Mouse (Mus musculus): ENCODE data around the gene Mapk11.

Mapk11 gene

DNA sequence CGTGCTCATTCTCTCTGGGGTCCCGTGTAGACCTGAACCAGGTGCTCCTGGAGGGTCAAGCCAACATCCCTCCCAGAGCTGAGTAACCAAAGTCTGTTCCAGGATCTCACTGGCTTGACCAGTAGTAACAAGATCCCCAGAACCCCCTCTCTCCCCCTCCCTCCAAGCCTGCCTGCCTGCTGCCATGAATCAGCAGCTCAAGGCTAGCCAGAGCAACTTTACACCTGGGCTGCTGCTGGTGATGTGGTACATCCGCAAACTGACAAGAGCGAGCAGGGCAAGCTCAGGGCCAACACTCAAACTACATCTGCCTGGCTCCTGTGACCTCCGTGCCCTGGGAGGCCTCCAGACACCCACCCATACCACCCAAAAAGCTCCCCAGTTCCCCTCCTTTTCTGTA is 8.0 kb downstream of the Mapk11 start:
- no peak for DNase-seq (ENCODE audit: inconsistent ontology term)

DNA sequence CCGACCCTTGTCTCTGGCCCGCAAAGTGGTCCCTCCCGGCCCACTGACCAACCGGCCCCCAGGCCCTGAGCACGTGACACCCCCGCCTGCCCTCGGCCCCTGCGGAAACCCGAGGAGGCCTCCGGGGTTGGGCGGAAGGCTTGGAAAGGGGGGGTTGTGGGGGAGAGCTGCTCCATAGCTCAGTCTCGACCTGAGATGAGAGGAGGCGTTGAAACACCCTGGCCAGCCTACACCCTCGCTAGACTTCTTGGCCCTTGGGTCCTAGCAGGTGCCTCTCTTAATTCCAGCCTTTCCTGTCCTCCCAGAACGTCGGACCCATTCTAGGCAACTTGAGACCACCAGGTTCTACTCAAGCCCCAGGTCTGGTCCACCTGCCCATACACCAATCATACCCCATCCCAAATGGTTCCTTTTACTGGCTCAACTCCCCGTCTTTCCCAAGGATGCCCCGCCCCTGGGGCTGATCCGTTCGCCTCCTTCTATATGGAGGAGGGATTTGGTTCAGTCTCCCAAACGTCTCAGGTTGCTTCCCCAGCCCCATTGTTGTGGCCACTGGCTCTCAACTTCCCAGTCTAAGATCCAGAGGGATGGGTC is 8.7 kb downstream of the Mapk11 start, which contains the start of gene Mapk12:
Gene Mapk12, minus strand, starts transcription at position 45 of the 594 bp plus-strand sequence.
- DNase-seq (ENCODE audit: inconsistent ontology term): peak; percentile 47

DNA sequence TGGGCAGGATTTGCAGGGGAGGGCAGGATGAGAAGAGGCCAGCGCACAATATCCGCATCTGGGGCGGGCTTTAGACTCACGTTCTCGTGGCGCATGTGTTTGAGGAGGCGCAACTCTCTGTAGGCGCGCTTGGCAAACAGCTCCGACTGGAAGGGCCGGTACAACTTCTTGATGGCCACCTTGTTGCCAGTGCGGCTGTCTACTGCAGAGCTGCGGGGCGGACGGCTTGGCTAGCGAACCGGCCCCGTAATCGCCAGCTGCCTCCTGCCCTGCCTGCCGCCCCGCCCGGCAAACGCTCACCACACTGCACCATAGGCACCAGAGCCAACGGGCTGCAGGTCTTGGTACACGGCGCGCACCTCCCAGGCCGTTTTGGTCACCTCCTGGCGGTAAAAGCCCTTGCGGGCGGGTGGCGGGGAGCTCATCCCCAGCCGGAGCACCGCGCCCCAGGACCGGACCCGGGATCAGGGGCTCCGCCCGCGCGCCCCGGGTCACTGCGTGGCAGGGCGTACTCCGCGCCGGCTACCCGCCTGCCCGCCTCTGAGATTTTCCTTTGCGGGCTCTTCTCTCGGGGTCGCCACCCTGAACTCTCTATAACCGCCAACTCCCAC is 9.3 kb downstream of the Mapk11 start:
- peak; percentile 39 for DNase-seq (ENCODE audit: inconsistent ontology term)

DNA sequence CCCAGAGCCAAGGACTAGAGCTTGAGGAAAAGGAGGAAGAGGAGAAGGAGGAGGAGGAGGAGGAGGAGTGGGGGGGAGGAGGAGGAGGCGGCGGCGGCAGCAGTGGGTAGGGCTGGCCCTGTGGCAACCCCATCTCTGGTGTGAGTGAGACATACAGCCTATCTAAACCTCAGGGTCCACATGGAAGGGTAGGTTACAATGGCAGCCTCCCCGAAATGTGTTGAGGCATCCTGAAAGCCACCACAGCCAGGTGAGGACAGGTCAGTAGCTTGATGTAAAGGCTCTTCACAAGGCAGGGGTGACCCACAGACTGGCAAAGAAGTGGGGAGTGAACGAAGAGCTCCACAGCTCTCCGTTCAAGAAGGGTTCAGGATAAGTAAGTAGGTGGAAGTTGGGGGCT is 10.9 kb downstream of the Mapk11 start:
- DNase-seq (ENCODE audit: inconsistent ontology term): no peak

DNA sequence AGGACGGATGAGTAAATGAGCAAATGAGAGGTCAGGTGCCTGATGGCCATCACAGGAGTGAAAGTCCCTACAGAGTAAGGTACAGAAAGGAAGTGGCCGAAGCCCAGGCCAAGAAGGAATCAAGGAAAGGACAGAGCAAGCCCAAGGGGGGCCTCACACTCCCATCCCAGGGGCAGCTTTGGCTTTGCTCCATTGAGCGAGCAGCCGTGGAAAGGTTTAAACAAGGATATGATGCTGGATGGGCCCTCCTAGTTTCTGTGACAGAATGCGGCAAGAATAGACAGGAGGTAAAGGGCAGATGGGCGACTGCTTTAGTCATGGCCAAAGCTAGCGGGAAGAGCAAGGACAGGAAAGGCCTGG is 11.4 kb downstream of the Mapk11 start:
- no peak for DNase-seq (ENCODE audit: inconsistent ontology term)

DNA sequence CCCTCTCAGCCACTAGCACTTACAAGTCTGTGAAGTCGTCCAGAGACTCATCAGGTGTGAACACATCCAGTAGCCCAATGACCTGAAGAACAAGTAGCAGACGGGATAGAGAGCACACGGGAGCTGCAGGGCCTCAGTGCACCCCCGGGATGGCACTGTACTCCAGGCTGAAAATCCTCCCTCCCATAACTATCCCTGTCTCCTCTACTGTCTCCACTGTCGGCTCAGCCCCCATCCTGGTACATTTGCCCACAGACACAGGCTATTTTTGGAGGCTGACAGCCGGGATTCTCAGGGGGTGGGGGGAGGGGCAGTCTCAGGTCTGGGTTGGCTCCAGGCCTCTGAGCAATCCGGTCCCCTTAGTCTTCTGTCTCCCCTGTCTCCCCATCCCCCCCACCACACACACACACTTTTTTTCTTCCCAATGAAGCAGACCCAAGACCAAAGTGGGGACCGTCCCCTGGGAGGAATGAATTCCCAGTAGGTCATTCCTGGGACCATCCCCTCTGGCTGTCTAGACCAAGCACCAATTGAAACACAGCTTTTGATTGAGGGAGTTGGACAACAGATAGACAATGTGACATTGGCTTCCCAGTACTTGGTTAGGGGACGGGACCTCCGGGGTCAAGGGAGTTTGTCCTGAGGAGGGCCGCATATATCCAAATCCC is 11.9 kb downstream of the Mapk11 start:
- DNase-seq (ENCODE audit: inconsistent ontology term): no peak

DNA sequence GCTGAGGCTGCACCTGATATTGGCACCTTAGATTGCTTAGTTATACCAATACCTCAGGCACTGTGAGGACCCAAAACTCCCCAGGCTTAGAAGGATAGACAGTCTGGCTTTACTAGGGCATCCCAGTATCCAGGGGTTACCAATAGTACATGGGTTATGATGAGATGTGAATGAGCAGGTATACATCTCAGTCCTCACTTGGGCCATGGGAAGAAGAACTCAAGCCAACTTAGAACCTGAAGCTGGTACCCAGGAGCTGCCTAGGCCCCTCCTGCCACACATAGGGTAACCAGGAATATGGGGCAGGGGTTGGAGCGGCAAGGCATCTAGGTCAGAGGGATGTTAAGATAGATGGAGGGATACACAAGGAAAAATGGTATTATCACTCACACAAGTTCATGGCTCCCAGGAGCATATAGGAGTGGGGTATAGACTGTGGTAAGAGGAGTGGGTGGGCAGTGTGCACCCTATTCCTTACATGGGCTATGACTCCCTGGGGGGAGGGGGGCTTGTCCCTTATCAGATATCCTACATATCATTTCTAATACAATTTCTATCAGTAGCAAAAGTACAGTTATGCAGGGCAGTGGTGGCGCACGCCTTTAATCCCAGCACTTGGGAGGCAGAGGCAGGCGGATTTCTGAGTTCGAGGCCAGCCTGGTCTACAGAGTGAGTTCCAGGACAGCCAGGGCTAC is 12.8 kb downstream of the Mapk11 start:
- DNase-seq (ENCODE audit: inconsistent ontology term): no peak

DNA sequence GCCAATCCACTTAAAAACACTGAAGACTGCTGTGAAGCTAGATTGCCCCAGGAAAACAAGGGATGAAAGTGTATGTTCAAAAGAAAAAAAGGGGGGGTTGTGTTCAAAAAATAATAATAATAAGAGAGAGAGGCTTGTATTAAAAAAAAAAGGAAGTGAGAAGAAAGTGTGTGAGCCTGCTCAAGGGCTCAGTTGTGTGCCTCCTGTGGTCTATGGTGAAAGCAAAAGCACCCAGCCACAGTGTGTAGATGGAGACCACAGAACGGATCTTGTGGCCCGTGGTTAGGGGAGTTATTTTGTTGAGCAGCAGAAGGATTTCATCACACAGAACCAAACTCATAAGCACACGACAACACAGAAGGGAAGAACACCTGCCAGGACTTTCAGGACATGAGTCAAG is 18.1 kb downstream of the Mapk11 start:
- no peak for DNase-seq (ENCODE audit: inconsistent ontology term)

DNA sequence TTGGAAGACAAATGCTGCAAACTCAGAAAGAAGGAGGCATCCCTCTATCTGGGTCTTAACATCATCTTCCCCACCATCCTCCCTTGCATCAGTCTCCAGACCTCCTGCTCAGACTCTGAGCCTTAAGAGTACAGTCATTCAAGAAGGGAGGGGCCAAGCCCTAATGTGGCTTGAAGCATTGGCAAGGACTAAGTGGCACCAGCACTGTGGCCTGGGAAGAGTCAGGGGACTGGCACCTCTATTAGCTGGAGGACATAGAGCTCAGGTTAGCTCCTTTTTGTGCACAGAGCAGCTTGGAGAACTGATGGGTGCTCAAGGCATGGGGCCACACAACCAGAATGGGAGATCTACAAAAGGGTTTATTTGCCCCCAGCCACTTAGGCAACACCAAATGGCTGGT is 19.2 kb downstream of the Mapk11 start:
- no peak for DNase-seq (ENCODE audit: inconsistent ontology term)

DNA sequence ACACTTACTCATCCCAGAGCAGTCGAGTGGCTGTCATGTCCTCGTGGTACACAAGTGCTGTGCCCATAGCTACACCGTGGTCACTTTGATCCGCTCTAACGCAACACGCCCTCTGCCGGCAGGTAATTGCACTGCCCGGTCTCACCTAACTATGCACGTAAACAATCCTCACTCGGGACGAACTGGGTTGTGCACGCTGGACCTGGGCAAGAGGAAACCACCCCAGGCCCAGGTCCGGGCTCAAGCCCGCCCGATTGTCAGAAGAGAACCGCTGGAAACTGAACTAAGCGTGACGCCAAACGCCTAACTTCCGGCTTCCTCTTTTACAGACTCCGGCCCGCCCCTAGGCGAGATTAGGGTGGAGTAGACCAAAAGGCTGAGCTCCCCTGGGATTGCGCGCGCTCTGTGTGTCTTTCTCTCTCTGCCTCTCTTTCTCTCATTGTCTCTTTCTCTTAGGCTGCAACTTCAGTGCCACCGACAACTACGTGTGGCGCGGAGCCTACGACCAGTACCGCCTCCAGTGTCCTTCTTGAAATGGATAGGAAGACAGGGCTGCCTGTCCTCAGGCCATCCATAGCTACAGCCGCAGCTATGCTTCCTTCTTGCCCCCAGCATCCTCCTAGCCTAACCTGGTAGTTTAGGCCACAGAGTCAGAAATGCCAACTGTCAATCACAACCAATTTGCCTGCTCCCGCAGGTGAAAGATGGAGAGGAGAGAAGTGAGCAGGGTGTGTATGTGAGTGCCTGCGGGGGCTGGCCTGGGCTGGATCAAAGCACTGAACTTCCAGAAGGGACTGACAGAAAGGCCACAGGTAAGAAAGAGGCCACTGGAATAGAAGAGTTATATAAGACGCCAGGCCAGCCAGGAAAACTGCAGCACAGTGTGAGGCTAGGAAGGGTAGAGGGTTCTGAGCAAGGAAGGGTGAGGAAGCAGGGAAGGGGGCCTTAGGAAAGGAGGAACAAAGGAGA is 20.8 kb downstream of the Mapk11 start, which contains the start of gene Hdac10:
Gene Hdac10, minus strand, starts transcription at position 319 of the 969 bp plus-strand sequence.
- peak; percentile 79 for DNase-seq (ENCODE audit: inconsistent ontology term)

DNA sequence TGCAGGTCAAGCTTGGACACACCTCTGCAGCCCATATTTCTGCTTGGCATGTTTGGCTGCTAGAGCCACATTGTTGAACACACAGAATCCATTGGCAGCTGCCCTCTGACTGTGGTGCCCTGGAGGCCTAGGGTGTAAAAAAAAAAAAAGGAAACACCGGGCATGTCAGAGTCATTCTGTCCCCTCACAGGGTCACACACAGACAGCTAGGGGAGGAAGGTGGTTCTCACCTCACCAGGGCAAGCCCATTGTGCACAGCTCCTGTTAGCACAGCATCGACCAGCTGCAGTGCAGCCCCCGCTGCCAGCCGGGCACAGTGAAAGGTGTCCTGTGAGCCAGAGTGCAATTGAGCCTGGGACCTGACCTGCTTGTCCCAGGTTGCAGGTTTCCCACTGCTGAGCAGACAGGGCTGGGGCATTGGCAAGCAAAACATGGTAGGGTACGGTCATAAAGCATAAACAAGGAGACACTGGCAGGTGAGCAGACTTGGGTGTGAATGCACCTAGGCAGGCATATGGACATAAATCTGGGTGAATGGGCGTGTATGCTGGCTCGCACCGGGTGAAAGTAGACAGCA is 22.0 kb downstream of the Mapk11 start:
- DNase-seq (ENCODE audit: inconsistent ontology term): no peak

DNA sequence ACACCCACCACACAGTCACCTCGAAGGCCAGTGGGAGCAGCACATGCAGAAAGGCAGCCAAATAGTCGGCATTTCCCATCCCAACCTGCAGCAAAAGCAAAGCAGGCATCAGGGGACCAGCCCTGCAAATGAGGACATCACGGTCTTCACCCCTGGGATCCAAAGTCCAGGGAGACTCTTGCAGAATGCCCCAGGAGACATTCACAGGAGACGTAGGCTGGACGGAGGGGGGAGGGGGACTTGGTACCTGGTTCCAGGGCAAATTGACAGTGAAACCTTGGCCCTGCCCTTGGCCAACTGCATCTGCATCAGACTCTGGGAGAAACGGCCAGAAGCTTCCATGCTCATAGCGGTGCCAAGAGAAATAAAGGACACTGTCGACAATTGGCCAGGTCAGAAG is 22.8 kb downstream of the Mapk11 start:
- no peak for DNase-seq (ENCODE audit: inconsistent ontology term)

DNA sequence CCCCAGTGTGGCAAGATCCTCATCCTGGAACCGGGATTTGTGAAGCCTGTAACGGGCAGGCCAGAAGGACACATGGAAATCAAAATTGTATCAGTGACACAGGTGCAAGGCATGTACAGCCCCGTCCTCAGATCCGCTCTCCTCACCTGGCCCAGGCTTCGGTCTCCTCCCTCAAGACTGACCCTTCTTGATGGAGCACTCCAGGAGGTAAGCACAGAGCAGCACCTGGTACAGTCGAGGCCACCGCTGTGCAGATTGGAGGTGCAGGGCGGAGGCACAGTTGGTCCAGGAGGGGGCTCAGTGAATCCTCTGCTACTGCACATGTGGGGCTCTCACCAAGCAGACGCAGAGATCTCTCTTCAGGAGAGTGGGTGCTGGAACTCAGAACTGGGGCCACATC is 24.1 kb downstream of the Mapk11 start:
- DNase-seq (ENCODE audit: inconsistent ontology term): no peak

DNA sequence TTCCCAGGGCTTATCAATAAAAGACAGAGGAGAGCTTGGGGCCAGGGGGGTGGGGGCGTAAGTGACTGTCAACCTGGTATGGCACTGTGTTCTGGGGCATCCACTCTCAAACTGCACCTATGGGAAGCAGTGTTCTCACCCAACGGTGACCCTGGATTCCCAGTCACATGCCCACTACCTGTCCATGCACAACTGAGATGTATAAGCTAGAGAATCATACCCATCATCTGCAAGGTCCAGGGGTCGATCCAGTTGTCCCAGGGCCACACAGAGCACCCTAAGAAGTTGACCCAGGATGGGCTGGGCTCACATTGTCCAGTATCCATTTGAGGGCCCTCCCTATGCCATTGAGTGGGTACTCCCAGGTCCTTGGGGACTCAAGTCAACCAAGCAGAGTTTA is 25.1 kb downstream of the Mapk11 start:
- DNase-seq (ENCODE audit: inconsistent ontology term): no peak

DNA sequence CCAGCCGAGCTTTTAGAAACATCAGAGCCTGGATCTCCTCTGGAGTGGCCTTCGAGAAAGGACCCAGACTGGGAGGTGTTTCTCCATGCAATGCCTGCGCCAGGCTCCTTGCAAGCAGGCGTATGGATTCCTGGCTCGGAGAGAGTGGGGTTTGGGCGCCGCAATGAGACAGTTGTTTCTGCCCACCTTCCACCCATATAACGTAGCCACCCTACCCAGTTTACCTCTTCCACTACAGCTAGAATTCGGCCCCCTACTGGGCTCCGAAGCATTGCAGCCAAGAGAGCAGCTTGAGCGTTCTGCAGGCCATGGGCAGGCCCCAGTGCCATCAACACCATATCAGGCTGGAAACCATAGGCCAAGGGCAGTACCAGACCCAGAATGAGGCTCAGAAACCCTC is 25.8 kb downstream of the Mapk11 start:
- no peak for DNase-seq (ENCODE audit: inconsistent ontology term)

DNA sequence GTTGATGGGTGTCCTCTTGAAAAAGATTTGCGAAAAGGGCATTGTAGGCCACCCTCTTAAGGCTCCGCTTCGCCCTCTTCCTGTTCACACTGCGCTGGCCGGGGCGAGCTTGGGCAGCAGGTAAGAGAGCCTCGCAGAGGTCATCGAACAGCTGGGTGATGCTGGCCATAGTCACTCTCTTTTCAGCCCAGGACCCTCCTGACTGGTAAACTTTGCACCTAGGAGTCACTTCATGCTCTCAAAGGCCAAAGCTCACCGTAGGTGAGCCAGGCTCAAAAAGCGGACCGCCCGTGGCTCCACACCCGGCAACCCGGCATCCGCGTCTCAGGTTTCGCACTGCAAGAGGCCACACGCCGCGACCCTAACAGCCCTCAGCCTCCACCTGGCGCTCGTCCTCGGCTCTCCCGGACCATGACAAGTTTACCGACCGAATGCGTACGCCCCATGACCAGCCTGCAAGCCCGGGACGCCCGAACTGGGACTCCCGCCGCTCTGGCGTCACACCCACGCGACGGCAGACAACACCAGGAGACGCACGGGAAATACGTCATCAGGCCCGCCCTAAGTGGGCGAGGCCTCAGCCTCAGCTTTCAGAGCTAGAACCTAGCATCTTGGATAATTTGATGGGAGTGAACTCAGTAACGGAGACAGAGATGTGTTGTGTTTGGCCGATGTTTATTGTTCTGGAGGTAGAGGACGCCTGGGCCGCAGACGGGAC is 26.6 kb downstream of the Mapk11 start, which contains the start of gene Tubgcp6:
Gene Tubgcp6, minus strand, starts transcription at position 464 of the 718 bp plus-strand sequence.
- DNase-seq (ENCODE audit: inconsistent ontology term): peak; percentile 91

DNA sequence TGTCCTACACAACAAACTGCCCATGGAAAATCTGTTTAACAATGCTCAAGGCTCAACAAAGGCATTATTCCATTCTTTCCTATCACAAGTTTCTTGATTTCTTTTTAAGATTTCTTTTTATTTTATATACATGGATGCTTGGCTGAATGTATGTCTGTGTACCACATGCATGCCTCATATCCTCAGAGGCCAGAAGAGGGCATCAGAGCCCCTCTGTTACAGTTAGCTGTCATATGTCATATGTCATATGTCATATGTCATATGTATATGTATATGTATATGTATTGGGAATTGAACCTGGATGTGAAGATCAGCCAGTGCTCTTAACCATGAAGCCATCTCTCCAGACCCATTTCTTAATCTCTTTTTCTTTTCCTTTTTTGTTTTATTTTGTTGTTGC is 31.4 kb downstream of the Mapk11 start:
- DNase-seq (ENCODE audit: inconsistent ontology term): no peak

DNA sequence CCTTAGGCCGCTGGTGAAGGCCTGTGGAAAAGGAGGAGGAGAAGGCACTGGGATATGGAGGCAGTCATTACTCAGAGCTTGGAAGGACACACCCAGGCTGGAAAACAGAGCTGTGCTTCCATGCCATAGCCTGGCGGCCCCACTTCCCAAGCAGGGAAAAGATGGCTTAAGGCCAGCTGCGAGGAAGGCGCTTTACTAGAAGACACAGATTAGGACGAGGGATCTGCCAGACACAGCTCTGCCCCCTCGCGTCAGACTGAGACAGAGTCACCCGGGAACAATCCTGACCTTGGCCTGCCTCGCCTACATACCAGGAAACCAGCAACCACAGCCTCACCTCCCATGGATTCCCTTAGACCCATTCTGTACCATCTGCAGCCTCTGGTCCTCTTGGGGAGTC is 39.3 kb downstream of the Mapk11 start:
- no peak for DNase-seq (ENCODE audit: inconsistent ontology term)

DNA sequence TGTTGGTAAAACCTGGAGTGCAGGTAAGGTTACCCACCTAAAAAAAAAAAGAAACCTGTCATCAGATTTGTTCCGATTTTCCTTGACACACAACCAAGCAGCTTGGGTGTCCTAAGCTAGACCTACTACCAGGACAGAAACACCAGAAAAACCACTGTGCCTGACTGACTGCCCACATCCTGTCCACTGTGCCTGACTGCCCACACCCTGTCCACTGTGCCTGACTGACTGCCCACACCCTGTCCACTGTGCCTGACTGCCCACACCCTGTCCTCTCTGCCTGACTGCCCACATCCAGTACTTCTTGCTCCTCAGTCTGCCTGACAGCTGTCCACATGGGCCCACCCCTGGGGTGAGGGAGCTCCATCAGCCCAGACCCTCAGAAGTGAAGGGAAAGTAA is 42.5 kb downstream of the Mapk11 start:
- DNase-seq (ENCODE audit: inconsistent ontology term): no peak

DNA sequence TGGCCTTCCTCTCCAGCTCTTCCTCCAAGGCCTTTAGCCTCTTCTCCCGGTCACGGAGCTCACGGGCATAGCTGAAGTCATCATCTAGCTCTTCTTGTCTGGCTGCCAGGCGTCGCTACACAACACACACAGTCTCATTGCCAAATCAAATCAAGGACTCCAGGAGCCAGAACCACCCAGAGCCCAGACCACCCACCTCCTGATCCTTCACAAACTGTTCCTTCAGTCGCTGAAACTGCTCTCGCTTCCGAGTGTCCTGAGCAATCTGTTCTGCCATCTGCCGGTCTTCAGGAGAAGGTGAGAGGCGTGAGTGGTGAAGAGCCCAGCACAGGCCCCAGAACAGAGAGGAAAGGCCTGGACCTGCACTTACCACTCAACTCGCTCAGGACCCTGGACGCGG is 43.4 kb downstream of the Mapk11 start:
- DNase-seq (ENCODE audit: inconsistent ontology term): no peak
